In the genomic region with DNA sequence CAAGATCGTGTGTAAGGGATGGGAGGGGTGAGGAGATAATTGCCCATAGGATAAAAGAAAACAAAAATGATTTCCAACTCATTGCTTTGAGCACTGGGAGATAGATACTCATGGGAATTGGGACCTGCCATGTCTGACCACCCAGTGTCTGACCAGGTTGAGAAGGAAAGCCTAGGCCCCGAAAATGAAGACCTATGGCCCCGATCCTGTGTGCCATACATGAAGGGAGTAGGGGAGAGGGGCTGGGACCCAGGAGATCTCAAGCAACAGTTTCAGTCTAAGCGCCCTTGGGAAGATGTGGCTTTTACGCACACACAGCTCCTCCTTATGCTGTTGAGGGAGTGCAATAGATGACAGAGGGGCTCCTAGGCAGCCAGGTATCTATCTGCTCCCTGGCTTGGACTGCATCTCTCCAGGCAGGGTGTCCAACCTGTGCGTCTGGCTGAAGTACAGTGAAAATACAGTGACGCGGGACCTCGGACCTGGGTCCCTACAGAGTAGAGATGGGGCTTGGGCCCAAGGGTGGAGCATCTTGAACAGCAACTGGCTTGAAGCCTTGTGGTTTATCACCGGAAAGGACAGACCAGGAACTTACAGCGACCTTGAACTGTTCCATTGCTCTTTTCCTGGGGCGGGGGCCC, we compare ENCODE assay signal across 8 mouse cellular contexts. TPM values are rescaled to one million over a fixed set of nuclear protein-coding genes. Genes with fewer than 3 reads are reported as not detected.
DNase-seq lines count a peak whose midpoint lies in the region; ATAC-seq lines count a peak whose summit lies in the region.

No protein-coding gene starts in this region.

- intact Hi-C loops in heart, postnatal 36 days (cut with DNase I): no loop called here
- intact Hi-C loops in left cerebral cortex, postnatal 10 days (cut with DNase I): no loop called here

- peak overlapping the region; percentile 95 for H3K4me2 ChIP-seq in embryonic facial prominence, embryonic 11.5 days (ENCODE audit: low read depth, low read length)
- H3K4me2 ChIP-seq in midbrain, embryonic 12.5 days (replicated peaks): peak overlapping the region; percentile 96

- ATAC-seq in embryonic facial prominence, embryonic 11.5 days (replicated peaks; ENCODE audit: insufficient number of reproducible peaks, low FRiP score, low TSS enrichment, low read depth): 0 out of 2 replicates have a peak, but pooled peaks have one; percentile 20
- peak; percentile 35 for ATAC-seq in midbrain, embryonic 12.5 days (ENCODE audit: low FRiP score, low read depth)

- no peaks in the 10 kb centered on the region for H3K36me3 ChIP-seq in embryonic facial prominence, embryonic 11.5 days (replicated peaks; ENCODE audit: control insufficient read depth, insufficient read depth, low read depth, low read length)
- no peaks in the 10 kb centered on the region for H3K36me3 ChIP-seq in midbrain, embryonic 12.5 days

- no peak overlapping the region for H3K9ac ChIP-seq in embryonic facial prominence, embryonic 11.5 days (replicated peaks; ENCODE audit: low read length)
- no peak overlapping the region for H3K9ac ChIP-seq in midbrain, embryonic 12.5 days (replicated peaks)

- H3K9me3 ChIP-seq in embryonic facial prominence, embryonic 11.5 days (replicated peaks; ENCODE audit: control insufficient read depth, low read length): no peaks in the 10 kb centered on the region
- H3K9me3 ChIP-seq in midbrain, embryonic 12.5 days: no peaks in the 10 kb centered on the region

- 6% methylated on average over 12 of the region's 12 CpGs for WGBS in embryonic facial prominence, embryonic 11.5 days
- 7% methylated on average over 12 of the region's 12 CpGs for WGBS in midbrain, embryonic 12.5 days

- H3K4me1 ChIP-seq in embryonic facial prominence, embryonic 11.5 days (ENCODE audit: control insufficient read depth, insufficient read depth, low read length): no peaks in the 10 kb centered on the region; the same call in 1 of the 2 replicates
- H3K4me1 ChIP-seq in midbrain, embryonic 12.5 days: peaks cover 20% of the 10 kb centered on the region

- H3K27me3 ChIP-seq in embryonic facial prominence, embryonic 11.5 days (ENCODE audit: control insufficient read depth, insufficient read depth, low read length): peaks cover 19% of the 10 kb centered on the region
- H3K27me3 ChIP-seq in midbrain, embryonic 12.5 days: peaks cover 44% of the 10 kb centered on the region

- DNase-seq in kidney, postnatal 10 days: peak; percentile 9
- no peak for DNase-seq in kidney, postnatal 25 days
- DNase-seq in embryonic facial prominence, embryonic 11.5 days (ENCODE audit: low spot score): no peak
- DNase-seq in heart, postnatal 36 days: peak; percentile 5 to 18
- no peak for DNase-seq in ovary, postnatal 14 days (ENCODE audit: low spot score)
- no peak for DNase-seq in left cerebral cortex, postnatal 10 days (ENCODE audit: extremely low spot score in 1 of 2, low spot score in 2 of 2)
- no peak for DNase-seq in spleen, postnatal 36 days (ENCODE audit: low spot score in 2 of 2)

- H3K4me3 ChIP-seq in embryonic facial prominence, embryonic 11.5 days (ENCODE audit: low read depth, low read length): peak overlapping the region; percentile 44
- peak overlapping the region; percentile 48 for H3K4me3 ChIP-seq in midbrain, embryonic 12.5 days

- no peak overlapping the region for H3K27ac ChIP-seq in embryonic facial prominence, embryonic 11.5 days (replicated peaks; ENCODE audit: low read depth, low read length)
- H3K27ac ChIP-seq in midbrain, embryonic 12.5 days (replicated peaks): no peak overlapping the region

RNA-seq across cellular contexts. Expression of a gene that starts 0.6 kb away (rescaled TPM):
- polyA plus RNA-seq in embryonic facial prominence, embryonic 11.5 days (2014; fragmentation: Nextera tagmentation; extraction: Ambion mirVana): 1.1 and 1.4 TPM in 2 replicates
- total RNA-seq in heart, postnatal 36 days (2021): under 1 TPM; 0.68 to 0.94 TPM
- 0.60 and 0.62 TPM in 2 replicates for polyA plus RNA-seq in midbrain, embryonic 12.5 days (2016; fragmentation: Nextera tagmentation; extraction: Ambion mirVana)
- 1 to 10 TPM; 2.3 to 3.0 TPM for total RNA-seq in left cerebral cortex, postnatal 10 days (2021)

Comparison
In these comparisons a context has a peak if more than half of its experiments do, and no peak if none do; other contexts are left out.
1. DNase-seq: peak in kidney, postnatal 10 days (single experiment) and heart, postnatal 36 days (2 of 2); none in kidney, postnatal 25 days (0 of 2), embryonic facial prominence, embryonic 11.5 days (single experiment), ovary, postnatal 14 days (single experiment), left cerebral cortex, postnatal 10 days (0 of 2) and spleen, postnatal 36 days (0 of 2).